Mouse (Mus musculus) right cerebral cortex, postnatal 36 days (tissue): ENCODE measurements around the gene Mterf2.
A peak's percentile ranks its signal among the peaks of the same experiment; 100 is the strongest.

Experiments
- DNase-seq, 2 experiments: peaks; one replicate each; pipeline ENCODE4 v3.0.0; 2022; ENCODE audit warnings: low spot score in 2 of 2, mixed read lengths in 1 of 2

Mterf2 gene

DNA sequence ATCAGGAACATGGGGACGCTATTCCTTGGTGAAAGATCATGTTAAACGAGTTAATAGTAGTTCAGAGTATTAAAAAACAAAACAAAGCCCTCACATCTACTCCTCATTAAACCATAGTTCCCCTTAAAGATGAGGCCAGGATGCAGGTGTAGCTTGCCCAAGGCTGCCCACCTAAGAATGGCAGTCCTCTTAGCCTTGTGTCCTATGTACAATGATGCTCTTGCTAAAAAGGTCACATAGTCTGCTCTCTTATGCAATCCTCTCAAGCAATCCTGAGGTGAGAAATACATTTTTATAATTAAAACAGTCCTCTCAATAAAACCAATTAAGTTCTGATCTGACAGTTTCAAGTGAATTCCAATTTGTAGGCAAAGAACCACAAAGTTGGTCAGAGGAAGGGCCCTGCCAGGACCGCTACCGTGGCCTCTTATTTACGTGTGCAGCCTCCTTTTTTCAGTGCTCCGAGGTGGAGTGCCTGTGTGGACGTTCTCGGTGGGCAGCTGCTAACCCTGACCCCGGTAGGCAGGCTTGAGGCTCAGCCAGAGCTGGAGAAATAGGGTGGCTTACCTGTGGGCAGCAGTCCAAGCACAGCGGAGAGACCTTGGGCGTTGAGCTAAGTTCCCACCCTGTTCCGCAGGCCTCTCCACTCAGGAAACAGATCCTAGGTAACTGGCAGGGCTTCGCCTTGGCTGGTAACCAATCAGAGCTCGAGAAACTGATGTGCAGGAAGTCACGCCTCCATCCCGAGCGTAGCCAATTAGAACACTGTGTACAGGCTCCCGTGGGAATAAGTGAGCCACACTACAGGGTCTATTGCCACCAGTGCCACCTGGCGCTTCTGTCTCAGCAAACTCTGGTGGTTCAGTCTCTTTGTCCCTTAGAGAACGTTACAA is at the start of gene Mterf2:
Gene Mterf2, minus strand, starts transcription at position 633 of the 893 bp plus-strand sequence.
- peak; percentile 97 to 98 for DNase-seq

DNA sequence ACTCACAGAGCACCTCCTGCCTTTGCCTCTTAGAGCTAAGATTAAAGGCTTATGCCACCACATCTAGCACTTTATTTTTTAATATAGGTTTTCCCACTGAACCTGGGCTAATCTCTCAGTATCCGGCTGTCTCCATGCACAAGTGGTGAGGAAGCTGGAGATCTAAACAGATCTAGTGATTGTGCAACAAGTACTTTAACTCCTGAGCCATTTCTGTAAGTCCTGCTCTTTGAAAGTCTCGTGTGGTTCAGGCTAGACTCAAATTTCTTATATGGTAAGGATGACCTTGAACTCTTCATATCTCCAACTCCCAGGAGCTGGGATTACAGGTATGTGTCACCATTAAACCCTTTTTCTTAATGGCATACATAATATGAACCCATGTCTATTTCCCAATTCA is 48.8 kb upstream of the Mterf2 start:
- DNase-seq: no peak

DNA sequence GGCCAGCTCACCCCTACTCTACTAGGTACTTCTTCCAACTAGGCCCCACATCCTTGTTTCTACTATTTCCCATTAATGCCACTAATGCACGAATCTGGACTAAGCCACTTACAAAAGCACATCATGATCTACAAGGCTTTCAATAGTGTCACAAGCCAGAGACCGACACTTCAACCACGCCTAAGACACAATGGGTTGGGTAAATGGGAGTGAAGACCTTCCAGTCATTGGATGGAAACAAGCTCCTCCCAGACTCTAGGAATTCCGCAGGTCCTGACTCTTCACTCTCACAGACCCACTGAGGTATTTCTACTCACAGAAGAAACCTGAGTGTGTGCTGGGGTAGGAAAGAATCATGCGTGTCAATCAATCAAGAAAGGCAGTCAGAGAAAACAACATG is 37.5 kb upstream of the Mterf2 start:
- DNase-seq: no peak

DNA sequence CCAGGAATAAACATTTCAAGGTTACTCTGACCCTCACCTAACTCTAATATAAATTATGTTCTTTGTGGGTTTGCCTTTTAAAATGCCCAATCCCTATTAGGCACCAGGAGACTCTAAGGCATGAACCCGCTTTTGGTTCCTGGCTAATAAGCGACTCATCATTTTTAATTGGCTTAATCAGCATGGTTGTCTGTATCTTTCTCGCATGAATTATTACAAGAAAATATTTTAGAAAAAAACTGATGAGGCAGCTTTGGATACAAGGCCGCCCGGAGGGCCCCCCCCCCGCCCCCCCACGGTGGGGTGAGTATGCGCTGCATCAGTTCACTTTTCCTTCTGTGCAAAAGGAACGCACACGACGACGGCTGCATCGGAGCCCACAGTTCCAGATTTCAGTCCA is 37.0 kb upstream of the Mterf2 start:
- no peak for DNase-seq

DNA sequence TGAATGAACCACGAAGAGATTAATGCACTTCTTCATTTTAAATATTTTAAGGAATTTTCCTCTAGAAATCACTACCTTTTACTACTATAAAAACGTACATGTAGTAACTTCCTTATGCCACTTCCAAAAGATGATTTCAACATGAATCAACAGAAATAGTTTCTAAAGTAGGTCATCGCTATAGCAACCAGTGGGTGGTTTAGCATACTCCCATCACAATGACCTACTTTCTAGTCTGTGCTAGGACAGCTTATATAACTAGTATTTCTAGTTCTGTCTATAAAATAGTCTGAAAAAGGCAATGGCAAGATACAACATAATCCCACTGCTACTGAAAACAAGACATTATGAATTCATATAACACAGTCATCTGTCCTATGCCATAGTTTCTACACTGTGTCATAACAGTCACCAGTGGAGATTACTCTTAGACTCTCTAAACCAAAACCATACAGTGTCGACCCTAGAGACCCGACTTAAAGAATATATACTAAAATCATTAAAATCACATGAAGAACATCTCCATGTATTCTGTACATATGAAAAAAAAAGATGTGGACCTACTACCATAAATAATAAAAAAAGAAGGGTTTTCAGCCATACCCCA is 34.0 kb upstream of the Mterf2 start:
- DNase-seq: no peak

DNA sequence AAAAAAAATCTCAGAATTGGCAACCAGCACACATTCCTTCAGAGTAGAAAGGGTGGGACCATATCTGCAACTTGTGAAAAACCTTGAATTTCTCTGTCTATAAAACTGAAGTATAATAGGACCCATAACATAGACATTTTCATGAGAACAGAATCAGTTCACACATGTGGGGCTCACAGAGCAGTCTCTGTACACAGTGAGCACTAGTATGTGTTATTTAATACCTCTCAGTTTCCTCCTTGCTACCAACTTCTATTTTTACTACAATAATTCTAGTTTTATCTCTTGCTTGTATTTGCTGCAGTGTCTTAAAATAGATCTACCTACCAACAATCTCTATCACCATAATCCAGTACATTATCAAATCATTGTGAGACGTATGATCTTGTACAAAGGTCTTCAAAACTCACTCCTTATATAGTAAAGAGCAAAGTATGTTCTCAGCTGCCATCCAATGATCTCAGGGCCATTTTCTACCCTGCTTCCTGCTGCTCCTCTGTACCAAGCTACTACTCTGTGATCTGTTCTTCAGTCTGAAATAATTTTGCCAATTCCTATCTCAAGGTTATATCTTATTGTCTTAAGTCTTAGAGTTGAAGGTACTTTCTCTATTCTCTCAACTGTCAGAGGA is 32.3 kb upstream of the Mterf2 start:
- no peak for DNase-seq

DNA sequence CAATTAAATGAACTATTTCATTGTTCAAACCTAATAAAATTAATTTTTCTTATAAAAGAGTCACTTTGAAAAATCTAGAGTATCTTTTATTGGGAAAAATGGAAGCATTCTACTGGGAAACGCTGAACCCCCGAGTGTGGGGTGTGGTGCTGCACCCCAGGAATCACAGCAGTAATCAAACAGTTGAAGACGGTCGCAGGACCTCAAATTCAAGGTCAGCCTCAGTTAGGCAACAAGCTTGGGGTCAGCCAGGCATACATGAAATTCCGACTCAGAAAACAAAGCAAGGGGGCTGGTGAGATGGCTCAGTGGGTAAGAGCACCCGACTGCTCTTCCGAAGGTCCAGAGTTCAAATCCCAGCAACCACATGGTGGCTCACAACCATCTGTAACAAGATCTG is 29.6 kb upstream of the Mterf2 start:
- DNase-seq: no peak

DNA sequence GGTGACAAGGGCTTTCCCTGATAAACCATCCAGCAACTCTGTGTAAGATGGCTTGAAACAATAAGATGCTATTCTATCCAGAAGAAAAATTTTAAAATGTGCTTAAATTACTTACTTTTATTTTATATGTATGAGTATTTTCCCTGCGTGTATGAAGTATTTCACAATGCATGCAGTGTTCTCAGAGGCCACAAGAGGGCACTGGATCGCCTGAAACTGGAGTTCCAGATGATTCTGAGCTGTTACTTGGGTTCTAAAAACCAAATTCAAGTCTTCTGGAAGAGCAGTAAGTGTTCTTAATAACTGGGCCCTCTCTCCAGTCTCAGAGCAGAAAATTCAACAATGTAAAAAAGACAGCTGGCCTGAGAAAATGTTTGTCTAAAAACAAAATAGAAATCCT is 26.4 kb upstream of the Mterf2 start:
- peak; percentile 27 to 47 for DNase-seq

DNA sequence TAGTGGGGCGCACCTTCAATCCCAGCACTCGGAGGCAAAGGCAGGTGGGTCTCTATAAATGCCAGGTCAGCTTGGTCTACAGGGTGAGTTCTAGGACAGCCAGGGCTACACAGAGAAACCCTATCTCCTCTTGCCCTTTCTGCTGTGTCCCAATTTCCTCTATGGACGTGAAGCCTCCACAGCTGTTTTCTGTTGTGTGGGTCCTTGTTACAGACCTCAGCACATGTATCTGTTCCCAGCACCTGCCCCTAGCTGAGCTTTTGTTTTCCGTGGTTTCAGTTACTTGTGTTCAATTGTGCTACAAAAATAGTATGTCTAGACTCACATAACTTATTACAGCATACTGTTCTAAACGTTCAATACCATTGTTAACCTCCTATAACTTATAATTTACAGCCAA is 21.4 kb upstream of the Mterf2 start:
- DNase-seq: no peak

DNA sequence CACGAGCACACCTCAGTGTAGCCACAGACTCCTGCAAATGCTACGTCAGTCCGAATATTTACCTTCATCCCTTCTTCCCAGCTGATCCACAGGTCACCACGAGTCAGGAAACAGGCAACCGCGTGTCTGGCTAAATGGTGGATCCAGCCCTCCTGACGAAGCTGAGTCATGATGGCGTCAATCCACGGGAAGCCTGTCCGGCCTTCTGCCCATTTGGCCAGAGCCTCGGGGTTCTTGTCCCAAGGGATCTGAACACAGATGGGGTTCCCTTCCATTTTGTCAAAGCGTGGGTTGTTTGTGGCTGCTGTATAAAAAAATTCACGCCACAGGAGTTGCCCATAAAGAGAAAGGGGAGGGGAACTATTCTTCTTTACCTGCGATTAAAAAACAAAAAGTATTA is 18.5 kb upstream of the Mterf2 start:
- no peak for DNase-seq

DNA sequence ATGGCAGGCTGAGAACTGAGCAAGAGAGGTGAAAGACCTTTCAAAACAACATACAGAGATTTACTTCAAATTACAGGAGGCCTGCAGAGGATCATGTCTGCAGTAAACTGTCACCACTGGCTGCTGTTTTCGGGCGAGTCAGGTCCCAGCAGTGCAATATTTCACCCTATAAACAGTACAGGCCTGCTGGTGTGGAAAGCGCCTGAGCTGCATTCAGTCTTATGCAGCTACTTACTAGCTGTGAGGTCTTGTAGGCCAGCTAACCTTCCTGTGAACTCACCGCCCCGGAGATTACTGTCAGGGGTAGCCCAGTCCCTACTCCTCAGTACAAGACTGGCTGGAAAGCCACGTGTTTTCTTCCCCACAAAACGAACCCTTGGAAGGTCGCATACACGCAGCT is 13.6 kb upstream of the Mterf2 start:
- DNase-seq: no peak

DNA sequence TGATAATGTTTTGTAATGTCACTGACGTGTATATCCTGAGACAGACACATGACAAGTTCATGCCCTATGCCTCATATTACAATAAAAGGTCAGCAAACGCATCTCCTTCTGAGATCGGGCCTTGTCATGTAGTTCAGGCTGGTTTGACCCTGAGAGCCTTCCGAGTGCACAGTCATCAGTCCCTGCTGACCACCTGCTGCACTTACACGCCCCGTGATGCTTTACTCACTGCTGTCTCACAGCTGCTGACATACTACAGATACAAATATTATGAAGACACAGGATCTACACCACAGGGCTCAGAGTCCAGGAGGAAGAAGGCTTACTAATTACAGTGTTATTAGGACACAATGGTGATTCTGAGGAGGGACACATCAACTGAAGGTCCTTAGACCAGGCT is 8.7 kb upstream of the Mterf2 start:
- no peak for DNase-seq

DNA sequence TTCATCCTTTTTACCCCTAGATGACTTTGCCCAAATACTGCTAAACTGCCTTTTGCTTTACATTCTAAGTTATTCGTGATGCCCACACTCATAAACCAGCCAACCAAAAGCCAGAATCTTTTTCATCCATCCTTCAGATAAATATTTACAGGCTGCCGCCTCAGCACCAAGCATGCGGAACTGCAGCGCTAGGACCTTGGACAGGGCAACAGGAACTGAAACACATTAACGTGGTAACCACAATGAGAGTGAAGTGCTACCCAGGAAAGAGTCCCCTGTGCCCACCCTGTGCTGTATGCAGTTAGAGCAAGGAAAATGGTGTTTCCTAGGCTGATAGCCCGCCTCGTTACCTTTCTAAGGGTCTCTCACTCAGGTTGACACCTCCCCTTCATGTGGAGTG is 626 bp upstream of the Mterf2 start:
- DNase-seq: no peak

DNA sequence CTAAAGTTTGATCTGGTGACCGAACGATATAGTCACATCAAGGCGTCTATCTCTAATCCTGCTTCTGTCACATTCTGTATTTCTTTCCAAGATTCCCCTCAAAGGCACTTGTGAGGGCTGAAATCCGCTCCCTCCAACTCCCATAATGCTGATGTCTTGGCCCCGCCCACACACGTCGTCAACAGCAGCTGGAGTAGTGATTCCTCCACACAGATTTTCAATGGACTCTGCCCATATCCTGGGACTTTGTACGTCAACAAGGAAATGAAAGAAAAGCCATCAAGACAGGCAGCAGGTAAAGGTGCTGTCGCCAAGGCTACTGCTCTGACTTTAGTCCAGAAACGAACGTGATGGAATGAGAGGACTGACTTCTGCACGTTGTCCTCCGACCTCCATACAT is 2.6 kb downstream of the Mterf2 start:
- no peak for DNase-seq

DNA sequence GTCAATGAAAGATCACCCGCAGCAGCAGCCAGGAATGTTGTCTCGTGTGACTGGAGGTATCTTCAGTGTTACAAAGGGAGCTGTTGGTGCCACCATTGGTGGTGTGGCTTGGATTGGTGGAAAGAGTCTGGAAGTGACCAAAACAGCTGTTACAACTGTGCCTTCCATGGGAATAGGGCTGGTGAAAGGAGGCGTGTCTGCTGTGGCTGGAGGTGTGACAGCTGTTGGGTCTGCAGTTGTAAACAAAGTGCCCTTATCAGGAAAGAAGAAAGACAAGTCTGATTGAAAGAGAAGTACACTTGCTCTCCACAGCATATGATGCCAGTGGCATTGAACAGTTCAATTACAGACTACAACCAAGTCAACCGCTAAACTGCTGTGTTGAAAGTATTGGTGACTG is 13.4 kb downstream of the Mterf2 start:
- DNase-seq: no peak

DNA sequence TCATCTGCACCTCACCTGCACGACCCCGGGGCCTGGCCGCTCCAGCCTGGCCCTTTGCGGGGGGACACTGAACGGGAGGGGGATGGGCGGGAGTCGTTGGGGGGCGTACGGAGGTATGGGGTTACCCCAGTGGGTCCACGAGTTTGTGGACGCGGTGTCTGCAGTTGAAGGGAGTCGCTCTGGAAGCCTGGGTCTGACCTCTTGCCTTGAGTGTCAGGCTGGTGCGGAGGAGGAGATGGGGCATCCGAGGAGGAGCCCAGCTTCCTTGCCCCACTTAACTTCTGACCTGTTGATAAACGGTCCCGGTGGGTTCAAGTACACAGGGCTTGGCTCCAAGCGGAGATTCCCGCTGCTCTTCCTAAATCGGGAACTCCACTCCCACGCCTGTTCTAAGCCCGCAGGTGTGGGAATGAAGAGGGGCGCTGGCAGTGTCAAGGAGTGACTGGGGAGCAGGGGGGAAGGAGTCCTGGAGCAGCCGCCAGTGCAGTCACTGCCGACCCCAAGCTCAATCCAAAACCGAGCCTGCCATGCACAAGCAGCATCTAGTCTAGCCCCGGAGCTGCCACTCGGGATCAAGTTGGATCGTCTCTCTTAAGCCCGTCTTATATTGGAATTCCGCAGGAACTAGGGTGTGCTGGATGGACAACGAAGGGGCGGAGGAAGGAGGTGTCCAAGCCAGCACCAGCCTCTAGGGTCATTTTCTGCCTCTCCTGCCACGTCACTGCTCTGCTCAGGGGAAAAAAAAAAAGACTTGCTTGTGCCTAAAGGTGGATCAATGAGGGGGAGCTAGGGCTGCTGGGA is 24.5 kb downstream of the Mterf2 start:
- DNase-seq: peak in 1 of 2 experiments; percentile 37

DNA sequence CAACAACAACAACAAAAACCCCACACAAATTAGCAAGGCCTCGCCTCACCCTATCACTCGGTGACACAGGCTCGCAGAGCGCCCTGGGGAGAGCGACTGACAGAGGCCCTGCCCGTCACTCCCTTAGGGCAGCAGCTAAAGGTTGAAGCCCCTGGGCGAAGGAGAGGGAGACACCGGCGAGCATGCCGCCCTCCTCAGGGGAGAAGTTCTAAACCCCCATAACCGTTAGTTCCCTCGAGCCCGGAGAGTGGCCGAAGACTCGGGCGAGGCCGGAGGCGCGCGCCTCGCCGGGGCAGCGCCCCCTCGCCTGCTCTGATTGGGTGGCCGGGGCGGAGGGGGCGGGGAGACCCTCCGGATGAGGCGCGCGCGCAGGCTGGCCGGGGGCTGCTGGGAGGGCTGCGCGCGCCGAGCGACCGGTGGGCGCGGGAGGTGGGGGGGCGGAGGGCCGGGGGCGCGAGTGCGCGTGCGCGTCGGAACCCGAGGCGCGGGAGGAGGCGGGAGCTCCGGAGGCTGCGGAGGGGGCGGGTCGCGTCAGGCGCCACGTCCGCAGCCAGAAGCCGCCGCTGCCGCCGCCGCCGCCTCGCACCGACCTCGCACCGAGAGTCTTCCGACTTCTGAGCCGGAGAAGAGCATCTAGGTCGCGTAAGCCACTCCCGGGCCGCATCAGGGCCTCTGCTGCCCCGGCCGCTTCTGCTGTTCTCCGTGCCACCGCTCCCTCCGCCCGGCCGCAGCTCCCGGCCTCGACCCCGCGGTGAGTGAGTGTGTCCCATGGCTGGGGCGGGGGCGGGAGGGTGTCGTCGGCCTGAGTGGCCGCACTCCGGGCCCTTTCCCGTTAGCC is 25.4 kb downstream of the Mterf2 start, which contains the start of the genes Fhl4 and Tmem263:
Gene Fhl4, minus strand, starts transcription at position 249 of the 838 bp plus-strand sequence.
Gene Tmem263, plus strand, starts transcription at position 381 of the 838 bp plus-strand sequence.
- DNase-seq: peak; percentile 43 to 51

DNA sequence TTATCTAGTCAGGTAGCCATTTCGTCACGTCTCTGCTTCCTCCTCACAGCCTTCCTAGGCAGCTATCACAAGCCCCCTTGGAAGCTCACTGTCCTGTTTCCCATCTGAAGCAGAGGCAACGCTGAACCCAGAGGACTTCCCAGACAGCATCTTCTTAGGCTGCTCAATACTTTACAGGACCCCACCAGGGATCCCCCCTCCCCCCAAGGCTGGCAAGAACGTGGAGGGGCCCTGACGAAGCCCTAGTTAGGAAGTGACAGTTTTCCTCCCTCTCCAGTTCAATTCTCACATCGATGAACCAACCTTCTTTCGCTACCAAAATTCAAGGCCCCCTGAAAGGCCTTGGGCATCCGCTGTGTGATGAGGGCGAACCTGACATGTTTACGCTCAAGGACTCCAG is 26.0 kb downstream of the Mterf2 start:
- DNase-seq: peak in 1 of 2 experiments; percentile 6

DNA sequence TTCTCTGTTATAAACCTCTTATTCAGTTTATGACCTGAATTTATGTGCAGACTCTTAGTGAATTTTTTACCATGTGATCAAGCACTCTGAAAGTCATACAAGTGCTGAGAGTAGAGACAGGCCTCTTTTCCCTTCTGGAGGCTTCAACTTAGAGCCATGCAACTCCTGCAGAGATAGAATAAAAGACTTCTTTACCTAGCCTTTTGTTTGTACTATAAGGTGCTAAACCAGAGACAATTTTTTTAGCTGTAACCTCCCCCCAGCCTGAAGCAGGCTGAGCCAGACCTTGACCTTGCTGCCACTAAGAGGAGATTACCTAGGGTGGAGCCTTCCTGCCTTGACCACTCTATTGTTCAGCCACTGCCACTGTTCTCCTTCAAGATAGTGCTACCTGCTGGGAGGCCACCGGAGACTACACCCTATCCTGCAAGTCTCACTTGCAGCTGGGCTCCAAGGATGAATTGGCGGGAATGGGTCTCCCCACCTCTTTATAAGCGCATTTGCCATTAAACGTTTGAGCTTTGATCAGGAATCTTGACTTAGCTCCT is 56.1 kb downstream of the Mterf2 start:
- DNase-seq: no peak
